Mouse (Mus musculus): ENCODE measurements around the gene Anks4b. TPM values are rescaled to one million over a fixed set of nuclear protein-coding genes. Genes with fewer than 3 reads are reported as not detected.

Anks4b gene
- total RNA-seq, 1 experiment, result 0.04 TPM

DNA sequence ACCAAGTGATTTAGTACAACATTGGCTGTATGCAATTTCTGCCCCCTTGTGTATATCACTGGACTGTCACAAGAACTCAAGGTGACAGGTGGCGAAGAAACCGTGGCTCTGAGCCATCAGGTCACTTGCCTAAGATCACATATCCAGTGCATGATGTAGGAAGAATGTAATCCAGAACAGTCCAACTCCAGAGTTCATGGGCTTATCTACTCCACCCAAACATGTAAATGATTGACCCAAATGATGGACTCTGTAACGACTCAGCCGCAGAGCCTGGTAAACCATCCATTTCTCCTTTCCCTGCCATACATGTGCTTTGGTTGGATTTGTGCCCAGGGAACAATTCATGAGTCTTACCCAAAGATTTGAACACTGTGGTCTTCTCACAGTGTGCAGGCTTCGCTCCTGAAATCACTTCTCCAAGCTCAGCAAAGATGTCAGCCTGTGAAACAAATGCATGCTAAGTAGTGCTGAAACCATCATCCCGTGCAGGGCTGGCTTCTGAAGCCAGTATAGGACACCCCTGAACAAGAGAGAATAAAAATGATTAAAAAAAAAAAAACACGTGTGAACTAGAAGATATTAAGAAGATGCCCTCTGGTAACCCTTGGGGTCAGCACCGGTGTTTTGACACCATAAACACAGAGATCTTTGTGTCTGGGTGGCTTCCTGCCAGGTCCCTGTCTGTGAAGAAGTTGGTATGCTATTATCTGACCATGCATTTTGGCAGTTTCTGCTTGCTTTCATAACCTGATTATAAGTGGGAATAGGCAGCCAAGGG is 15.9 kb downstream of the Anks4b start:
- Histone ChIP-seq H3K4me3 (ENCODE audit: insufficient read depth in 1 of 2, low read depth in 1 of 2, low read length in 2 of 2, poor library complexity in 1 of 2, severe bottlenecking in 1 of 2) (no peak overlapping the region), H3K9ac (ENCODE audit: insufficient read depth, low read depth, low read length, poor library complexity, severe bottlenecking) (no peak overlapping the region), H3K27ac (ENCODE audit: insufficient read depth, low read depth, low read length, poor library complexity, severe bottlenecking) (no peak overlapping the region), H3K9me3 (ENCODE audit: control insufficient read depth, insufficient read depth, low read depth, low read length) (no peaks in the 10 kb centered on the region), H3K4me1 (ENCODE audit: control insufficient read depth in 2 of 2, insufficient read depth in 2 of 2, low read length in 2 of 2, poor library complexity in 1 of 2) (no peaks in the 10 kb centered on the region), H3K36me3 (ENCODE audit: control insufficient read depth, insufficient read depth, low read length, poor library complexity, severe bottlenecking) (no peaks in the 10 kb centered on the region)
- no peak for DNase-seq (ENCODE audit: low read depth, low spot score)
- in situ Hi-C loops (cut with MboI; ENCODE audit: low sequenced_read_pairs in 2 of 2, unreplicated experiment in 2 of 2), result no loop called here
- no peak for TF ChIP-seq MAFK (IDR thresholded peaks at IDR 0.05; ENCODE audit: insufficient read depth, low read depth, low read length)
- no peak for TF ChIP-seq CHD2 (IDR thresholded peaks at IDR 0.05; ENCODE audit: low read depth, low read length)
- TF ChIP-seq ZC3H11A (IDR thresholded peaks at IDR 0.05; ENCODE audit: borderline replicate concordance, low read depth, low read length), result no peak
- TF ChIP-seq ZNF384 (IDR thresholded peaks at IDR 0.05; ENCODE audit: low read depth, low read length), result no peak
- no peak for TF ChIP-seq HCFC1 (IDR thresholded peaks at IDR 0.05; ENCODE audit: borderline replicate concordance, insufficient read depth, low read length)

DNA sequence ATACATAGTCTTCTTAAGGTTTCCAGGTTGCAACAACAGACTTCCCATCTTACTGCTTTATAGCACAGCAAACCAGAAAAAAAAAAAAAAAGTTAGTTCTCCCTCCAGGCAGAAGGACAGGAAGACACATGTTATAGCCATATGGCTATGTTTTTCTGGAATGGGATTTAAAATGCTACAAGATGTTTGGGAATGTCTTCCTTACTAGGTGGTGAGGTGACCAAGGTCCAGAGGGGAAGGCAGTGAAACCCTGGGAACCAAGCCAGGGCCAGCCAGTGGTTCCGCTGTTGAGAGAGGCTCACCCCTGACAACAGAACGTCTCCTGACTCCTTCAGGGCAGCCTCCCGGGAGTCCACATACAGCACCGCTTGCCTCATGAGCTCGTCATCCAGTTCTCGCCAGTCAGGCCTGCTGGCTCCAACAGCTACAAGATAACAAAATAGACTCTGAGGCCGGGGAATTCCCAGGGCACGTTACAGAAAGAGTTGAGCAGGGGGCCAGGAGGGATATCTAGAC is 16.6 kb downstream of the Anks4b start:
- Histone ChIP-seq H3K9me3 (ENCODE audit: control insufficient read depth, insufficient read depth, low read depth, low read length) (no peaks in the 10 kb centered on the region), H3K4me1 (ENCODE audit: control insufficient read depth in 2 of 2, insufficient read depth in 2 of 2, low read length in 2 of 2, poor library complexity in 1 of 2) (no peaks in the 10 kb centered on the region), H3K4me3 (ENCODE audit: insufficient read depth in 1 of 2, low read depth in 1 of 2, low read length in 2 of 2, poor library complexity in 1 of 2, severe bottlenecking in 1 of 2) (no peak overlapping the region), H3K36me3 (ENCODE audit: control insufficient read depth, insufficient read depth, low read length, poor library complexity, severe bottlenecking) (no peaks in the 10 kb centered on the region), H3K27ac (ENCODE audit: insufficient read depth, low read depth, low read length, poor library complexity, severe bottlenecking) (no peak overlapping the region), H3K9ac (ENCODE audit: insufficient read depth, low read depth, low read length, poor library complexity, severe bottlenecking) (no peak overlapping the region)
- DNase-seq (ENCODE audit: low read depth, low spot score), result no peak
- in situ Hi-C loops (cut with MboI; ENCODE audit: low sequenced_read_pairs in 2 of 2, unreplicated experiment in 2 of 2), result no loop called here
- no peak for TF ChIP-seq ZNF384 (IDR thresholded peaks at IDR 0.05; ENCODE audit: low read depth, low read length)
- no peak for TF ChIP-seq HCFC1 (IDR thresholded peaks at IDR 0.05; ENCODE audit: borderline replicate concordance, insufficient read depth, low read length)
- TF ChIP-seq CHD2 (IDR thresholded peaks at IDR 0.05; ENCODE audit: low read depth, low read length), result no peak
- TF ChIP-seq MAFK (IDR thresholded peaks at IDR 0.05; ENCODE audit: insufficient read depth, low read depth, low read length), result no peak
- no peak for TF ChIP-seq ZC3H11A (IDR thresholded peaks at IDR 0.05; ENCODE audit: borderline replicate concordance, low read depth, low read length)

DNA sequence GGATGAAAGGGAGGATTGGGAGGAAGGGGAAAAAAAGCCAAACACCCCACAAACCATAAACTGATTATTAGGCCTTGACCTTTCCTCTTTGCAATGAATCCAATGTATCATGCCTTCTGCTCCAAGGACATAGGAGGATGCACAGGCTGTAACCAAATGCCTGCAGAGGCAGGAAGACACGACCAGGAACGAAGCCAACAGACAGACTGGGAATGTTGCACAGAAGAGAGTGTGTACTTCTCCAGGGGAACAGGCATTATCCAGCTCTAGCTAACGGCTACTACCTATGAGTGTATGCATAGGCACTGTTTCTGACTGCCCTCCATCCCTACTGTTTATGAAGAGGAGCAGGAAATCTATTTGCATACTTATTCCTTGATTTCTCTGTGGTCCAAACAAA is 18.5 kb downstream of the Anks4b start:
- TF ChIP-seq CHD2 (IDR thresholded peaks at IDR 0.05; ENCODE audit: low read depth, low read length) (no peak), MAFK (IDR thresholded peaks at IDR 0.05; ENCODE audit: insufficient read depth, low read depth, low read length) (no peak), ZNF384 (IDR thresholded peaks at IDR 0.05; ENCODE audit: low read depth, low read length) (no peak), HCFC1 (IDR thresholded peaks at IDR 0.05; ENCODE audit: borderline replicate concordance, insufficient read depth, low read length) (no peak), ZC3H11A (IDR thresholded peaks at IDR 0.05; ENCODE audit: borderline replicate concordance, low read depth, low read length) (no peak)
- in situ Hi-C loops (cut with MboI; ENCODE audit: low sequenced_read_pairs in 2 of 2, unreplicated experiment in 2 of 2), result no loop called here
- H3K27ac ChIP-seq (ENCODE audit: insufficient read depth, low read depth, low read length, poor library complexity, severe bottlenecking), result no peak overlapping the region
- H3K9ac ChIP-seq (ENCODE audit: insufficient read depth, low read depth, low read length, poor library complexity, severe bottlenecking), result no peak overlapping the region
- no peaks in the 10 kb centered on the region for H3K9me3 ChIP-seq (ENCODE audit: control insufficient read depth, insufficient read depth, low read depth, low read length)
- no peak overlapping the region for H3K4me3 ChIP-seq (ENCODE audit: insufficient read depth in 1 of 2, low read depth in 1 of 2, low read length in 2 of 2, poor library complexity in 1 of 2, severe bottlenecking in 1 of 2)
- no peaks in the 10 kb centered on the region for H3K4me1 ChIP-seq (ENCODE audit: control insufficient read depth in 2 of 2, insufficient read depth in 2 of 2, low read length in 2 of 2, poor library complexity in 1 of 2)
- H3K36me3 ChIP-seq (ENCODE audit: control insufficient read depth, insufficient read depth, low read length, poor library complexity, severe bottlenecking), result no peaks in the 10 kb centered on the region
- DNase-seq (ENCODE audit: low read depth, low spot score), result no peak

DNA sequence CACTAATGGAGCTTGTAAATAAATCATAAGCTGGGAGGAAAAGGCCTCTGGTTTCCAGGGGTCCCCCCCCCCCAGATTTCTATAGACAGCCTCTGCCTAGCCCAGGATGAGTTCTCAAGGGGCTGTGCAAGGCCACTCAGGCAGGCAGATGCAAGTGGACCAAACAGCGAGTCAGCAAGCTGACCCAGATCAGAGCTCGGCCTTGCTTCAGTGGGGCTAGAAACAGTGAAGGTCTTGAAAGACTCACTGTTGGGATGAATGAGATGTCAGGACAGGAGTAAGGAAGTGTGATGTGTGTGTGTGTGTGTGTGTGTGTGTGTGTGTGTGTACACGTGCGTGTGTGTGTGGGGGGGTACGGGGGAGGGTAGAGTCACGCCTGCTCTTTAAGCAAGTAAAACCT is 19.2 kb downstream of the Anks4b start:
- no peaks in the 10 kb centered on the region for H3K9me3 ChIP-seq (ENCODE audit: control insufficient read depth, insufficient read depth, low read depth, low read length)
- H3K9ac ChIP-seq (ENCODE audit: insufficient read depth, low read depth, low read length, poor library complexity, severe bottlenecking), result no peak overlapping the region
- no peak overlapping the region for H3K27ac ChIP-seq (ENCODE audit: insufficient read depth, low read depth, low read length, poor library complexity, severe bottlenecking)
- no peaks in the 10 kb centered on the region for H3K36me3 ChIP-seq (ENCODE audit: control insufficient read depth, insufficient read depth, low read length, poor library complexity, severe bottlenecking)
- in situ Hi-C loops (cut with MboI; ENCODE audit: low sequenced_read_pairs in 2 of 2, unreplicated experiment in 2 of 2), result no loop called here
- TF ChIP-seq CHD2 (IDR thresholded peaks at IDR 0.05; ENCODE audit: low read depth, low read length) (no peak), HCFC1 (IDR thresholded peaks at IDR 0.05; ENCODE audit: borderline replicate concordance, insufficient read depth, low read length) (no peak)
- no peak for DNase-seq (ENCODE audit: low read depth, low spot score)
- H3K4me1 ChIP-seq (ENCODE audit: control insufficient read depth in 2 of 2, insufficient read depth in 2 of 2, low read length in 2 of 2, poor library complexity in 1 of 2), result no peaks in the 10 kb centered on the region
- no peak overlapping the region for H3K4me3 ChIP-seq (ENCODE audit: insufficient read depth in 1 of 2, low read depth in 1 of 2, low read length in 2 of 2, poor library complexity in 1 of 2, severe bottlenecking in 1 of 2)
